Mouse (Mus musculus): ENCODE measurements around the gene Zfp598. TPM values are rescaled to one million over a fixed set of nuclear protein-coding genes. Genes with fewer than 3 reads are reported as not detected.
"Not testable (repeated sequence)": the region's sequence is repeated elsewhere in the genome, so short reads cannot be mapped to it uniquely, and the experiment has no call there.

Gene Zfp598
- total RNA-seq, 2 experiments from 2014 or later, result 36.6 to 43.9 TPM

DNA sequence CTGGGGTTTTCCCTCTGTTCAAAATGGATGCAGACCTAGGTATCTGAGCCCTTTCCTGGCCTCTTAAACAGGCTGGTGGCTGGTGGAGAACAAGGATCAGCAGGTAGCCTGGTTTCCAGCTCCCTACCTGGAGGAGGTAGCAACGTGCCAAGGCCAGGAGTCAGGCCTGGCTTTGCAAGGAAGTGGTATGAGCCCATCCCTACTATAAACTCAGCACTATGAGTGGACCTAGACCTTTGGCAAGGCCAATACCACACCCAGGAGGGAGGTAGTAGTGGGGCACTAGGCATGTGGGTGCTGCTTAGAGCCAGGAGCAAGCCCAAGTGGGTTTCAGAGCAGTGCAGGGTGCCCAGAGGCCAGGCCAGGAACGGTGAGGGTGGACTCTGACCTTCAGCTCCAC lies 30.0 kb downstream of the Zfp598 start:
- Histone ChIP-seq H3K27ac (no peak overlapping the region), H3K4me3 (no peak overlapping the region)
- no peak for TF ChIP-seq CTCF (conservative IDR thresholded peaks at IDR 0.05)
- DNase-seq (ENCODE audit: low spot score in 2 of 2), result no peak

DNA sequence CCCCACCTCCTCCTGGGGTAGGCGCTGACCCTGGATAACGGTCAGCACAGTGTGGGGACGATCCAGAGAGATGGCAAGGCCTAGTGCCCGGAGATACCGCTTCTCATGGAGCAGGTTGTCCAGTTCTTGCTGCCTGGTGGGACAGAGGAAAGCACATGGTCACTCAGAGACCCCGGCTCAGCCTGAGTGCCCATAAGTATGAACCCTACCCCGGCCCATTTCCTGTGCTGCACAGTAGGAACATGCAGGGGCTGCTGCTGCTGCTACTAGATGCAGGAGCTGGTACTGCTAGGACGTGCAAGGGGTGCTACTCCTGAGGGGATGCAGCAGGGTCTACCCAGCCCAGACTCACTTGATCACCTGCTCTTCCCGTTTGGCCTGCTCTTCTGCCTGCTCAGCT lies 31.8 kb downstream of the Zfp598 start:
- no peak for TF ChIP-seq CTCF (conservative IDR thresholded peaks at IDR 0.05)
- DNase-seq (ENCODE audit: low spot score in 2 of 2), result no peak
- H3K4me3 ChIP-seq, result no peak overlapping the region

DNA sequence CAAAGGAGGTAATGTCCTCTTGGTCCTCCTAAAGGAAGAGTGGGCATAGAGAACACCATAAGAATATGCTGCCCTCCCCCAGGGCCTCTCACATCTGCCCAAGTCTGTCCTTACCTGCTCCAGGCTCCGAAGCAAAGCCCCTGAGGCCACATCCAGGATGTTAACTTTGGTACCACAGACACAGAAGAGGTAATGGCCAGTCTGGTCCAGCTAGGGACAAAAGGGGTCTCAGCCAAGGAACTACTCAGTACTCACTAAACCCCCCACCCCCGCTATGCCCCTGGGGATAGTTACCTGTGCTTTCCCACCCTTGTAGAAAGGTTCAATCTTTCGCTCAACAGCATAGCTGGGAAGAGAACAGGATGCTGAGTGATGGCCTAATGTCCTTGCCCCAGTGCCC lies 36.3 kb downstream of the Zfp598 start:
- no peak for DNase-seq (ENCODE audit: low spot score in 2 of 2)
- Histone ChIP-seq H3K4me3 (no peak overlapping the region), H3K27ac (no peak overlapping the region)
- TF ChIP-seq CTCF (conservative IDR thresholded peaks at IDR 0.05), result no peak

More for the DNA sequence above, 31.8 kb downstream of the Zfp598 start:
- H3K27ac ChIP-seq, result no peak overlapping the region

DNA sequence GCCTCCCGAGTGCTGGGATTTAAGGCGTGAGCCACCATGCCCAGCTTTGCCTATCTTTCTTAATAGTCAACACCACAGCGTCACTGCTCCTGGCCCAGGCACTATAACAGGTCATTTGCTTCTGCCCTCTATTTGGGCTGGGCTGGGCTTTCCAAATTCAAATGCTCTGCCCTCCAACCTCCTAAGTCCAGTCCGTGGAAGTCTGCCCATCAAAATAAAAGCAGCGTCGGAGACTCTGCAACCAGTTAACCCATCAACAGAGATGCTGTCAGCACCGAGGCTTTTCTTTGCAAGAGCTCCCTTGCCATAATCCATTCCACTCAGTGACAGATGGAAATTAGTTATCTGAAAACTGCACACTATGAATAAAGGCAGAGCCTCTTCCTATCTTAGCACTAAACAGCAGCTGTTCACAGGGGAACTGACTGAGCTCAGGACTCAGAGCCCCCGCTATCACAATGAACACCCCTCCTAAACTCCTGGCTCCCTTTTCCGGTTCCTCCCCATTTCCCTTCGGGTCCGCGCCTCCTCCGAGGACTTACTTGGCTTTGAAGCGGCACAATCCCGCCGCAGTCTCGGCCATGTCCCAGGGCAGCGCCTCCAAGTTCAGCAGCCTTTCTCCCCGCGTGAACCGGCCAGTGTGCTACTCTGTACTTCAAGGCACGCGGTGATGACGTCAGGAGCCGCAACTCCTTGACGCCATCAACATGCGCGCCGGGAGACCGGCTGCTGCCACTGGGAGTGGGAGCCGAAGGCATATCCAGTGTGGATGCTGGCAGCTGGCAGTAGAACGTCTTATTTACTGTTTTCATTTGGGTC lies 37.7 kb downstream of the Zfp598 start, which contains the start of gene Tbl3:
Tbl3 (minus strand) TSS at position 679 of the 819 bp plus-strand sequence.
- peak within 1 kb of the TSS; percentile 85 for H3K27ac ChIP-seq
- H3K4me3 ChIP-seq, result peak within 1 kb of the TSS; percentile 92
- no peak for TF ChIP-seq CTCF (conservative IDR thresholded peaks at IDR 0.05)
- peak; percentile 92 to 97 for DNase-seq (ENCODE audit: low spot score in 2 of 2)

DNA sequence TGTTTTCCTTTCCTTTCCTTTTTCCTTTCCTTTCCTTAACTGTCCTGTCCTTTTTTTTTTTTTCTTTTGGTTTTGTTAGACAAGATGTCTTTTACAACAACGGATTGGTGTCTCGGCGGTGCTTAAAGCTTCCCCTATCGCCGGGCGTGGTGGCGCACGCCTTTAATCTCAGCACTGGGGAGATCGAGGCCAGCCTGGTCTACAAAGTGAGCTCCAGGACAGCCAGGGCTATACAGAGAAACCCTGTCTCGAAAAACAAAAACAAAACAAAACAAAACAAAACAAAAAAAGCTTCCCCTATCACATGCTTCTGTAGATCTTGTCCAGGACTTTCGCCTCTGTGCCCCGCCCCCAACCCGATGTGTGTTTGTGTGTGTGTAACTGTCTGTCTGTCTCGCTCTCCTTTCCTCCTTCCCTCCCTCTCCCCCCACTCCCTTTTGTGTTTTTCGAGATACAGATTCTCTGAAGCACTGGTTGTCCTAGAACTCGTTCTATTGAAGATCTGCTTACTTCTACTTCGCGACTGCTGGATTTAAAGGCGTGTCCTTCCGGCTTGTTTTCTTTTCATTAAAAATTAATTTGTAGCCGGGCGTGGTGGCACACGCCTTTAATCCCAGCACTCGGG lies 38.4 kb downstream of the Zfp598 start:
- peak overlapping the region; percentile 92 for H3K4me3 ChIP-seq
- no peak for TF ChIP-seq CTCF (conservative IDR thresholded peaks at IDR 0.05)
- no peak for DNase-seq (ENCODE audit: low spot score in 2 of 2)
- H3K27ac ChIP-seq, result peak overlapping the region; percentile 85

DNA sequence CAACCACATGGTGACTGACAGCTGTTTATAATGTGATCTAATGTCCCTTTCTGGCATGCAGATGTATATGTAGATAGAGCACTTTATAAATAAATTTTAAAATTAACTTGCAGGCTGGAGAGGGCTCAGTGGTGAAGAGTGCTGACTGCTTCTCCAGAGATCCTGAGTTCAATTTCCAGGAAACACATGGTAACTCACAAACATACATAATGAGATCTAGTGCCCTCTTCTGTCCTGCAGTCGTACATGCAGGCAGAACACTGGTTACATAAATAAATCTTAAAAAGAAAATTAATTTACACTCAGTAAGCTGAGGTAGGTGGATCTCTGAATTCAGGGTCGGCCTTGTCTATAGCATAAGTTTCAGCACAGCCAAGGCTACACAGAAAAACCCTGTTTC lies 39.2 kb downstream of the Zfp598 start:
- TF ChIP-seq CTCF (conservative IDR thresholded peaks at IDR 0.05), result peak; percentile 78

DNA sequence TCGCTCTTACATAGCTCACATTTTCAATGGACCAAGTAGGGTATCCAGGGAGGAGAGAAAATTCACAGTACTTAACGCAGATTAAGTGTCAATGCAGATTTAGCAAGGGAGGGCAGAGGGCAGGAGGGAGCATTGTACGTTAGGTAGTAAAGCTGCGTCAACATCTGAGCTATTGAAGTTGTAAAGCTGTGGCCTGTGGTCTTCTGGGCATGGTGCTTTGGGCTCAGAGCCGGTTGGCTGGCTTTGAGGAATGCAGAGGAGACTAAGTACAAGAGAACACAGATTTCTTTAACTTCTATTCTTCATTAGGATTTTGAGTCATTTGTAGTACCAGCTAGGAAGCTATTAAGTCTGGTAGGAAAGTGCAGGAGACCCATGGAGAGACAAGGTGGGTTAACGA lies 46.1 kb downstream of the Zfp598 start:
- TF ChIP-seq CTCF (conservative IDR thresholded peaks at IDR 0.05), result no peak
- Histone ChIP-seq H3K4me3 (no peak overlapping the region), H3K27ac (no peak overlapping the region)
- DNase-seq (ENCODE audit: low spot score in 2 of 2), result no peak

More for the DNA sequence above, 39.2 kb downstream of the Zfp598 start:
- no peak for DNase-seq (ENCODE audit: low spot score in 2 of 2)
- H3K27ac ChIP-seq, result no peak overlapping the region
- H3K4me3 ChIP-seq, result no peak overlapping the region

DNA sequence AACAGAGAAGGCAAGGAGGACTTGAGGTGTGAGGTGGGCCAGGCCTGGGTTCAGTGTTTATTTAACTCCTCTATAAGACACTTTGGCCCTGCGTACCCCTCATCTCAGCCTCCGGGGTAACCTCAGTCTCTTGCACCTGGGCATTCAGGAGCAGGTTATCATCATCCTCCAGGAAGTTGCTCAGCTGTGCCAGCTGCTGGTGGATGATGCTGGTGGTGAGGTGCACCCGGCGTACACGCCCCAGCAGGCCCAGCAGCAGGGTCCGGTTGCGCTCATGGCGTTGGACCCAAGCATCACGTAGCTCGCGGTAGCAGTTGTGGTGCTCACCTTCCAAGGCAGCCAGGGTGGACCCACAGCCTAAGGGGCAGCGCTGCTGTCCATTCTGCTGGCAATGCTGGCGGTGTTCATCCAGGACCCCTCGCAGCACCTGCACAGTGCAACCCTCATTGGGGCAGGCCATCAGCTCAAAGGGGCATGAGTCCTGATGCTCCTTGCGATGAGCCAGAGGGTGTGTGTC lies 46.7 kb downstream of the Zfp598 start:
- no peak overlapping the region for H3K4me3 ChIP-seq
- TF ChIP-seq CTCF (conservative IDR thresholded peaks at IDR 0.05), result no peak
- no peak overlapping the region for H3K27ac ChIP-seq
- DNase-seq (ENCODE audit: low spot score in 2 of 2), result no peak

DNA sequence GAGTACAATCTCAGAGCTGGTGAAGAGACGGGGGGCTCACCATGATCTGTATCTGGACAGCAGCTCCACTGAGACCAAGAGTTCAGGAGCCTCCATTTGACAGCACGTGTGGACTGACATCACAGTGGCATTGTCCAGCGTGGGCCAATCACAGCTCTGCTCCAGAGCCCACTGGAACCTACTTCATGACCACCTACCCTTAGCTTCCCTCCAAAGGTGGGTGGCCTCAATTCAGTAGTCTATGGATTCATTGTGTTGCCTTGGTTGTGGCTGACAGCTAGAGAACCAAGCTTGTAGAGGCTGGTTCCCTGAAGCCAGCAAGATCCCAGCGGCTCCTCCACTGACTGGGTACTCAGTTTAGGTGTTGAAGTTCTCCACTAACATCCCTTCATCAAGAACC lies 48.5 kb downstream of the Zfp598 start, which contains the start of the genes Rnf151 and Rps2:
Rnf151 (minus strand) TSS at position 121 of the 400 bp plus-strand sequence.
Rps2 (plus strand) TSS at position 174 of the 400 bp plus-strand sequence.
- no peak for DNase-seq (ENCODE audit: low spot score in 2 of 2)
- no peak for TF ChIP-seq CTCF (conservative IDR thresholded peaks at IDR 0.05)
- no peak within 1 kb of the TSS for H3K27ac ChIP-seq
- peak within 1 kb of the TSS; percentile 76 for H3K4me3 ChIP-seq

DNA sequence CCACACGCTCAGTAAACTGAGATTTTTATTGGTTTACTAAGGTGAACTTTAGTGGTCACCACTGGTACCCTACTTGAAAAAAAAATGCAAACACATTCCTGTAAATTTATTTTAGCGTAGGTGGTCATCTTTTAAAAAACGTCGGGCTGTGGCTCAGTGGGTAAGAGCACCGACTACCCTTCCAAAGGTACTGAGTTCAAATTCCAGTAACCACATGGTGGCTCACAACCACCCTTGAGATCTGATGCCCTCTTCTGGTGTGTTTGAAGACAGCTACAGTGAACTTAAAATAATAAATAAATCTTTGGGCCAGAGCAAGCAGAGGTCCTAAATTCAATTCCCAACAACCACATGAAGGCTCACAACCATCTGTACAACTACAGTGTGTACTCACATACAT lies 49.5 kb downstream of the Zfp598 start:
- Histone ChIP-seq H3K4me3 (peak overlapping the region; percentile 76), H3K27ac (peak overlapping the region; percentile 88; the same call in 1 of the 2 replicates)
- TF ChIP-seq CTCF (conservative IDR thresholded peaks at IDR 0.05), result peak; percentile 45
- not testable (repeated sequence) for DNase-seq (ENCODE audit: low spot score in 2 of 2)

DNA sequence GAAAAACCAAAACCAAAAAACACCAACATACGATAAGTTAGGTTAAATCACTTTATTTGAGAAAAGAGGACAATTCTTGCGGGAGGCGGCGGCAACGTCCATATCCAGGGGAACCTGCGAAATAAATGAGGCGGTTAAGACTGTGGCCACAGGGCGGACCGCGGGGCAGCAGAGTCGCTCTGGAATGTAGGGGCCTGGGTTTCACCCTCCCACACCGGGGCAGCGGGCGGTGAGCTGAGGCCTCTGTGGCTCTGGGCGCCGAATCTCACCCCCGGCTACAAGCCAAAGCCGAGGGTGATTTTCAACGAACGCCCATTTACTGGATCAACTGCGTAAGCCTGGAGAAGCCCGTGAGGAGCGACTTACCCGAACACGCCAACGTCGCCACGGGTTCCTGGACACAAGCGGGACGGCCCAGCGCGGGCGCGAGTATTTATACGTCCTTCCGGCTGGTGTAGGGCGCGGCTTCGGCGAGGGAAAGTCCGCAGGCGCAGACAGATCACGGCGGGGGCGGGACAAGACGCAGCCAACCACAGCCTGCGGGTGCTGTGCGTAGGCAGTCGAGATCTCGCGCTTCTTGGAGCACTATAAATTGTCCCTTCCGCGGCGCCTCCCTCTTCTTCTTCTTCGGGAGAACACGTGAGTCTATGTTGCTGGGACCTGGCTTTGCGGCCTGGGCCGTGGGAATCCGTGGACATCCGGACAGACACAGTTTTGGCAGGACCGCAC lies 50.2 kb downstream of the Zfp598 start:
- Histone ChIP-seq H3K4me3 (peak overlapping the region; percentile 76), H3K27ac (peak overlapping the region; percentile 88)
- TF ChIP-seq CTCF (conservative IDR thresholded peaks at IDR 0.05), result no peak
- peak; percentile 98 to 99 for DNase-seq (ENCODE audit: low spot score in 2 of 2)

DNA sequence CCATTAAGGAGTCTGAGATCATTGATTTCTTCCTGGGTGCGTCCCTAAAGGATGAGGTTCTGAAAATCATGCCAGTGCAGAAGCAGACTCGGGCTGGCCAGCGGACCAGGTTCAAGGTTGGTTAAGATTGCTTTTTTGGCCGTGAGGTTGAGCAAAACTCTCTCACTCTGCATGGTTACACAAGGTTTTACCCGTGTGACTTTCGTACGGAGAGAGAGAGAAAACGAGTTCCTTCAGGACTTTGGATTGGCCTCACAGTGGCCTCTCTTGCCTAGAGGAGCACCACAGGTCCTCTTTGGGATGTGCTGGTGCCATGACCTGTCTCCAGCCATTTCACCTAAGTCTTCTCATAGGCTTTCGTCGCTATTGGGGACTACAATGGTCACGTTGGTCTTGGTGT lies 51.1 kb downstream of the Zfp598 start:
- not testable (repeated sequence) for DNase-seq (ENCODE audit: low spot score in 2 of 2)
- Histone ChIP-seq H3K27ac (peak overlapping the region; percentile 83), H3K4me3 (peak overlapping the region; percentile 76)

DNA sequence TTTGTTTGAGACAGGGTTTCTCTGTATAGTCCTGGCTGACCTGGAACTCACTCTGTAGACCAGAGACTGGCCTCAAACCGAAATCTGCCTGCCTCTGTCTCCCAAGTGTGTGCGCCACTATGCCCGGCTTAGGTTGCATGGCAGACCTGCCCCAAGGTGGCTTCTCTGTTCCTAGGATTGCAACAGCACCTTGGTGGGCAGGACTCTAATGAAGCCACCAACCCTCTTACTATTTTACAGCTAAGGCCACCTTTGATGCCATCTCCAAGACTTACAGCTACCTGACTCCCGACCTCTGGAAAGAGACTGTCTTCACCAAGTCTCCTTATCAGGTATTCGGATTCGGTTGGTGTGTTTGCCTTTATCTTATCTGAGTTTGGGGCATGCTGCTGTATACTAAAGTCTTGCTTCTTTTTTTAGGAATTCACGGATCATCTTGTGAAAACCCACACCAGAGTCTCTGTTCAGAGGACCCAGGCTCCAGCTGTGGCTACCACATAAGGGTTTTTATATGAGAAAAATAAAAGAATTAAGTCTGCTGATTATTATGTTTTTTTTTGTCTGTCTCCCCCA lies 52.0 kb downstream of the Zfp598 start:
- DNase-seq (ENCODE audit: low spot score in 2 of 2), result not testable (repeated sequence)
- H3K4me3 ChIP-seq, result peak overlapping the region; percentile 31

More for the DNA sequence above, 52.0 kb downstream of the Zfp598 start:
- not testable (repeated sequence) for H3K27ac ChIP-seq
